Mouse (Mus musculus): ENCODE results near the gene Stn1.
A peak's percentile ranks its signal among the peaks of the same experiment; 100 is the strongest.

Gene Stn1

DNA sequence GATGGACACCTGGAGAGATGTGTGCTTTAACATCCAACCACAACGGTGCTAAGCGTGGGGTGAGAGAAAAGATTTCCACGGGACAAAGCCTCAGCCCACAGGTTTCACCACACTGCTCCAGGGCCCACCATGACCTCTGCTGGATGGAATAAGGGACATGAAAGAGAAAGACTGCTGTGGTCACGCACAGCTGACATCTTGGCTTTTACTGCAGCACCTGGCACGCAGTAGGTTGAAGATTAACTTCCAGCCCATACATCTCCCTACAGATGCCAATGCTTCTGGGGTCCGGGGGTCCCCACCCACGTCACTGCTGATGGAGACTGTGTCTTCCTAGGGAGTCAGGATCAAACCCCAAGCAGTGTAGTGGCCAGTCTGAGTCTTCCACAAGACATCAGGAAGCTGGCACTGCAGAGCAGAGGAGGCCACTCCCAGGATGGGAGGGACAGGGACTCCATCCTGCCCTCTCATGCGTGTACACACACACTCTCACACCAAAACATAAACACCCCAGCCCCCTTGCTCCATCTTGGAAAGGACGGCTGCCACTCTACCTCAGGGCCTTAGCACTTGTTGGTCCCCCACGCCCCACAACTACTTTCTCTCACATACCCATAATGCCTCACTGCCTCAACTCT lies 85.7 kb downstream of the Stn1 start:
- DNase-seq, result peak in 1 of 2 experiments; percentile 21

Measured in spleen, adult 18-20 months (tissue).